Mouse (Mus musculus) heart, postnatal 36 days (tissue): ENCODE data around the gene Plcb1. TPM values are rescaled to one million over a fixed set of nuclear protein-coding genes. Genes with fewer than 3 reads are reported as not detected.

ENCODE experiments used
- DNase-seq, 2 experiments: peaks; one replicate each; pipeline ENCODE4 v3.0.0; 2021 to 2022
- intact Hi-C: fragments of 180-260 bp; cut with DNase I; formaldehyde crosslinking; loops from one replicate; pipeline ENCODE4 v1.15.1; 2025
- total RNA-seq, 2 experiments: library from RNA; stranded (reverse); gene quantifications; 2 replicates each; pipeline ENCODE4 v1.2.3; 2021

Plcb1 gene
- total RNA-seq, 2 experiments from 2014 or later = 4.0 to 4.7 TPM

- intact Hi-C loops = loop anchor here (10.0 kb wide), 1 partner anchor 226 kb away; no protein-coding TSS in a partner anchor
- DNase-seq = no peak
These were observed 125.0 kb downstream of the Plcb1 start for GRCm38 (mm10) chr2:134910882-134911281.

GRCm38 (mm10) chr2:134911360-134911759 lies 125.5 kb downstream of the Plcb1 start:
- intact Hi-C loops = loop anchor here (10.0 kb wide), 1 partner anchor 227 kb away; no protein-coding TSS in a partner anchor
- no peak for DNase-seq

GRCm38 (mm10) chr2:134912616-134913015 lies 126.7 kb downstream of the Plcb1 start:
- intact Hi-C loops = loop anchor here (10.0 kb wide), 1 partner anchor 228 kb away; no protein-coding TSS in a partner anchor
- no peak for DNase-seq

- no peak for DNase-seq
- intact Hi-C loops = loop anchor here (10.0 kb wide), 1 partner anchor 229 kb away; no protein-coding TSS in a partner anchor
These were observed 127.7 kb downstream of the Plcb1 start for GRCm38 (mm10) chr2:134913542-134913941.

- DNase-seq = no peak
- intact Hi-C loops = loop anchor here (10.0 kb wide), 1 partner anchor 229 kb away; no protein-coding TSS in a partner anchor
These were observed 128.3 kb downstream of the Plcb1 start for GRCm38 (mm10) chr2:134914091-134914550.

GRCm38 (mm10) chr2:134915035-134915434 lies 129.2 kb downstream of the Plcb1 start:
- DNase-seq = no peak
- intact Hi-C loops = loop anchor here (10.0 kb wide), 1 partner anchor 230 kb away; no protein-coding TSS in a partner anchor

GRCm38 (mm10) chr2:134920611-134921280 lies 134.9 kb downstream of the Plcb1 start:
- intact Hi-C loops = loop anchor here (5.0 kb wide), 1 partner anchor 68 kb away; no protein-coding TSS in a partner anchor

GRCm38 (mm10) chr2:134922636-134923375 lies 136.9 kb downstream of the Plcb1 start:
- intact Hi-C loops = loop anchor here (5.0 kb wide), 1 partner anchor 71 kb away; no protein-coding TSS in a partner anchor

More at GRCm38 (mm10) chr2:134920611-134921280, 134.9 kb downstream of the Plcb1 start:
- peak in 1 of 2 experiments; percentile 9 for DNase-seq

GRCm38 (mm10) chr2:134924143-134924655 lies 138.3 kb downstream of the Plcb1 start:
- intact Hi-C loops = loop anchor here (5.0 kb wide), 1 partner anchor 72 kb away; no protein-coding TSS in a partner anchor
- DNase-seq = no peak

More at GRCm38 (mm10) chr2:134922636-134923375, 136.9 kb downstream of the Plcb1 start:
- DNase-seq = no peak

GRCm38 (mm10) chr2:134926266-134926665 lies 140.4 kb downstream of the Plcb1 start:
- intact Hi-C loops = no loop called here
- DNase-seq = no peak

- intact Hi-C loops = no loop called here
These were observed 141.2 kb downstream of the Plcb1 start for GRCm38 (mm10) chr2:134927072-134927471.

GRCm38 (mm10) chr2:134929452-134929851 lies 143.6 kb downstream of the Plcb1 start:
- intact Hi-C loops = no loop called here
- DNase-seq = no peak

More at GRCm38 (mm10) chr2:134927072-134927471, 141.2 kb downstream of the Plcb1 start:
- DNase-seq = no peak

GRCm38 (mm10) chr2:134930961-134931360 lies 145.1 kb downstream of the Plcb1 start:
- intact Hi-C loops = no loop called here
- DNase-seq = no peak

GRCm38 (mm10) chr2:134931756-134932421 lies 146.0 kb downstream of the Plcb1 start:
- DNase-seq = no peak
- intact Hi-C loops = no loop called here

GRCm38 (mm10) chr2:134935469-134935868 lies 149.6 kb downstream of the Plcb1 start:
- intact Hi-C loops = no loop called here
- no peak for DNase-seq

GRCm38 (mm10) chr2:134935970-134936649 lies 150.2 kb downstream of the Plcb1 start:
- intact Hi-C loops = no loop called here
- DNase-seq = no peak

- DNase-seq = no peak
- intact Hi-C loops = no loop called here
These were observed 151.8 kb downstream of the Plcb1 start for GRCm38 (mm10) chr2:134937666-134938065.

- intact Hi-C loops = no loop called here
- no peak for DNase-seq
These were observed 156.2 kb downstream of the Plcb1 start for GRCm38 (mm10) chr2:134942039-134942438.

- no peak for DNase-seq
- intact Hi-C loops = no loop called here
These were observed 157.1 kb downstream of the Plcb1 start for GRCm38 (mm10) chr2:134942919-134943318.

GRCm38 (mm10) chr2:134946331-134946730 lies 160.5 kb downstream of the Plcb1 start:
- intact Hi-C loops = no loop called here
- no peak for DNase-seq
